Mouse (Mus musculus) spleen, adult 2 months (tissue): ENCODE measurements around the gene Mdh1.

Source experiments
- CTCF ChIP-seq: fragments of 200-500 bp; IDR thresholded peaks from 2 replicates; pipeline ENCODE4 v1.5.1; 2011; ENCODE audit warnings: mild to moderate bottlenecking, inconsistent platforms; ENCODE audit not compliant: insufficient read depth, insufficient read length, insufficient replicate concordance; ENCODE audit errors: extremely low read depth
- POLR2A ChIP-seq: fragments of 200-500 bp; IDR thresholded peaks from 2 replicates; pipeline ENCODE4 v1.6.1; 2011; ENCODE audit warnings: low read depth, low read length, inconsistent platforms

DNA sequence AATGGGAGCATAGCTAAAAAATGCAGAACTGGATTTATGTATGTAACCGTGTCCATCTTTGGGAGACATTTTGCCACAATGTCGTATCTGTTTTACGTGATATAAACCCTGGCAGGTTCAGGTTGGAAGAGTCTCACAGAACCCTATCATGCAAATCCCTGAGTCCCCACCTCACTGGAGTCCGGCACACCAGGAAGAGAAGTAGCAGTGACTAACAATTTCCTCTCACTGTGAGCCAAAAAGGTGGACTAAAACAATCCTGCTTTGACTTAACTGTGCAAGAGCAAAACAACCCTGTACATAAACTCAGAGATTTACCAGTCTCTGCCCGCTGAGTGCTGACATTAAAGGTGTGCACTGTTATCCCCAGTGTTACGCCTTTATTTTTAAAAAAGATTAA, 5.2 kb downstream of the Mdh1 start:
- TF ChIP-seq CTCF (no peak), POLR2A (no peak)
